Mouse (Mus musculus): ENCODE data around the gene Tead1.
A peak's percentile ranks its signal among the peaks of the same experiment; 100 is the strongest.
"Not testable (repeated sequence)": the region's sequence is repeated elsewhere in the genome, so short reads cannot be mapped to it uniquely, and the experiment has no call there.

The Tead1 gene

DNA sequence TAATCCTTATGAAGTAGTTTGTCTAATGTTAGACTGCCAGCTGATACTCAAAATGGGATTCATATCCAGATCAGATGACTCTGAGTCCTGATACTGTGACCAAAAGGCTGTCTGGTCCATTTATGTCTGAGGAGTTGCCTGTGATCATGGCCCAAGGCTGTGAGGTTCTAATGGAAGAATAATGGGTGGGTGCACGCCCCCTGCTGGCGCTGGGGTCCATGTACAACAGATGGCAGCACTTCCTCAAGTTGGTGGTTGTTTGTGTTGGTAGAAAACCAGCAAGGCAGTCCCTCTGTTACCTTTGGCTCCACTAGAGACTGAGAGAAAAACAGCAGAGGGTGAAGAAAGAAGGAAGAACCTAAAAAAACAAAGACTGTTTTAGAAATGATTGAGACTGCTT is 186.6 kb downstream of the Tead1 start:
- peak; percentile 69 for DNase-seq

DNA sequence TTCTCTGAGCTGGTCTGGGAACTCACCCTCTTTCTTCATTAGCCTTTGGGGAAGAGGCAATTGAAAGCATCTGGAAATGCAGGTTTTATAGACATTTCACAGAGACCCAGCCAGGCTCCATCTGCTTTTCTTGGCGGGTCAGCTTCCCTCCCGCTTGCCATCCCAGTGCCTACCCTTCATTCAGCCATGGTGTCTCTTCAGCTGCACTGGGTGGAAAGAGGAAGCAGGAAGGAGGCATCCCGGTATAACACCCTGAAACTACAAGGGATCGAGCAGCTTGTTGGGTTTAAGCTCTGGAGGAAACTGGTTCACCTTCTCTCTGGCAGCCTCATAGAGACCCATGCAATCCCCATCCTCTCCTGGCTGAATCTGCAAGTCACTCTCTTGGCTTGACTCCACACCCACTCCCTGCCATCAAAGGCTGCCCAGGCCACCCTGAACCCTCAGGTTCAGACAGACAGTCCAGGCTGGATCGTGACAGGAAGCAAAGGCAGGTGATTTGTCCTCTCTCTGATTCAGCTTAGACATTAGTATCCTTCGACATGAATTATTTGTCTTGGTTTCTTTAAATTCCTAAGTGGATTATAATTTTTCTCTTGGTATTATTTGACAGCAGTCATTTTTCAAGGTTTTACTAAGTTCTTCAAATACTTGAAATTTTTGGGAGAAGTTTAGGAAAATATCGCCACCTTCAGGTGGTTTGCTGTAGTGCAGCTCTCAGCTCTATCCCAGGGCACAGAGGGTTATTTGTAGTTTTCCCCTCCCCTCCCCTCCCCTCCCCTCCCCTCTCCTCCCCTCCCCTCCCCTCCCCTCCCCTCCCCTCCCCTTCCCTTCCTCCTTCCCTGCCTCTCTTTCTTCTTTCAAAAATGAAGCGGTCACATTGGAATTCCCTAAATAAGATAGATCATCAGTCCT is 189.7 kb downstream of the Tead1 start:
- peak; percentile 76 for DNase-seq

DNA sequence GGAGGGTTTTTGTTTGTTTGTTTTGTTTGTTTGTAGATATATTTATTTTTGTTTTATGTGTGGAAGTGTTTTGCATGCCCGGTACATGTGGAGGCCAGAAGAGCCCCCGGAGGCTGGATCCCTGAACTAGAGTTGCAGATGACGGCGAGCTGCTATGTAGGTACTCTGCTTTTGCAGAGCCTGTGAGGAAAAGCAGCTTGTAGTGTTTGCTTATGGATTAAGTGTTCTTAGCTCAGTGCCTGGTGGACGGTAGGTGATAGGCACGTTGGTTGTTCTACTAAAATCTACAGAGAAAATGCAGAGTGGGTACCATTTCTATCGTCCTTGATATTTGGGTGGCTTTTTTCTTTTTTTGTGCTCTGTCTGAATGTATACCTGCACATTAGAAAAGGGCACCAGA is 192.6 kb downstream of the Tead1 start:
- no peak for DNase-seq

DNA sequence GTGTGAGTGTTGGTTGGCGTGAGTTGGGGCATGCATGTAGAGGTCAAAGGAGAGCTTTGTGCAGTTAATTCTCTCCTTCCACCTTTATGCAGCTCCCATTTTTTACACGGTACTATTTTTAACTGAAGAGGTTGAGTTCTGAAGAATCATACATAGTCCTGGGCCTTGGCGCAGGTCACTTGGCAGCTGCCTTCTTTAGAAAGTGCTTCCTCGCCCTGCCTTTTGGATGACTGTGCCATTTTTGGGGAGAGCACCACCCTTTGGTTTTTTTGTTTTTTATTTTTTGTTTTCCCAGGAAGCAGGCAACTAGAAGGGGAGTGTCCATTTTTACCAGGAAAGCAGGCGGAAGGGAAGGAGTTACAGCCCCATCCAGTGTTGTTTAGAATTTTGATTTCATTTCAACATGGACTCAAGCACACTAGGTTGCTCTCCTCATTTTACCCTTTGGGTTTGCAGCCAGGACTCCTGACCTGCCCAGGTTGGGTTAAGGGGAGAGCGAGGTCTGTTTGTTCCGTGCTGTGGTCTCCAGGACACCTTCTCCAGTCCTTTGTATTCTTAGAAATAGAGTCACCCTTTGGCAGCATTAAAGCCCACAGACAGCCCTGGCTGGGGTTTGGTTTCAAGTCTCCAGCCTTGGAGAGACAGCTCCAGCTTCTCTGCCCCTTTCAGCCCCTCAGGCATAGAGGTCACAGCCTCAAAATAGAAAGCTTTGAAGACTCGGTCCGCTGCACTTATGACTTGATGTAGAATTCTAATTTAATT is 193.5 kb downstream of the Tead1 start:
- no peak for DNase-seq

DNA sequence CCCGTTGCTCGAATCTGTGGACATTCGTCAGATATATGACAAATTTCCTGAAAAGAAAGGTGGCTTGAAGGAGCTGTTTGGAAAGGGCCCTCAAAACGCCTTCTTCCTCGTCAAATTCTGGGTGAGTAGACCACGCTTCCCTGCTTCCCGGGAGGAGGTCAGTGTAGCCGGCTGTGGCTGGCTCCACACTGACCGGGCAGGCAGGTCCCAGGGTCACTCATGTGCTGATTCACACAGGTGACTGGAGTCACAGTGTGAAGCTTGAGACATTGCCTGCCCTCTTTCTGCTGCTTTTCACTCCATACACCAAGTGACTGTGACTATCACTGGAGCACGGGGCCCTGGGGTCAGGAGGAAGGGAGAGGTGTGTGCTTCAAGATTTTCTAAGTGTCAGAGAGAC is 197.0 kb downstream of the Tead1 start:
- no peak for DNase-seq

DNA sequence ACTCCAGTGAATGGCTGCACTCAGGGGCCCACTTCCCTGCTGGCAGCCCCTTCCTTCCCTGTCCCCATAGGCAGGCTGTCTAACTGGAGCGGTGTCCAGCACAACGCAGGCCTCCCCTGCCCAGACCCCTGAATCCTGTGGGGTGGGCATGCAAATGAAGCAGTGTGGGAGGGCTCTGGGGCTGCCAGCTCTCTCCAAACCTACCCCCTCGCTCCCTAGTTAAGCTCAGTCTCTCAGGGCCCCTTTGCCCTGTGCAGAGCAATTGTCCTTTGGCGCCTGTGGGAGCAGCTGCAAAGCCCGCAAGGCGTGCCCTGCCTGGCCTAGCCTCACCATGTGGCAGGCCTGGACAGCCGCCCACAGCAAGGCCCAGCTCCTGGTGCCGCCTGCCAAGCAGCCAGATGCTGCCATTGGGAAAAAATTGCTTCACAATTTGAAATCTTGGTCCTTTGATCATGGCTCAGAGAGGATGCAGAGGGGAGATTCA is 204.7 kb downstream of the Tead1 start:
- DNase-seq: peak; percentile 69

GRCm38 (mm10) chr7:112885546-112885945 is 206.4 kb downstream of the Tead1 start:
- DNase-seq: no peak

DNA sequence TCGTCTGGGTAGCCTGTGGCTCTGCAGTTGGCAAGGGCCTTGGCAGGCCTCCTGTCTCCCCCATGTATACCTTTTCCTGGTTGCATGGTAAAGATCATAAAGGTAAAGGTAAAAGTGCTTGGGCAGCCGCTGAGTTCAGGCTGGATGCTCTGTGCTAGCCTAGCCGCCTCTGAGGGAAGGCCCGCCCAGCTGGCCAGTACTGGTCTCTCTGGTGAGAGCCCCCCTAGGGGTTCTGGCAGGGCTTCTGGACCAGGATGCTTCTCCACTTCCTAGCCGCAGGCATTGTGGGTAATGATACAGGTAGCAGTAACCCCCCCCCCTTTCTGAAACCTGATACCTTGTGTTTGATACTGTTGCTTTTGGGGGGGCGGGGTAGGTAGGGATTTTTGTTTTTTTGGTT is 212.8 kb downstream of the Tead1 start:
- DNase-seq: no peak

DNA sequence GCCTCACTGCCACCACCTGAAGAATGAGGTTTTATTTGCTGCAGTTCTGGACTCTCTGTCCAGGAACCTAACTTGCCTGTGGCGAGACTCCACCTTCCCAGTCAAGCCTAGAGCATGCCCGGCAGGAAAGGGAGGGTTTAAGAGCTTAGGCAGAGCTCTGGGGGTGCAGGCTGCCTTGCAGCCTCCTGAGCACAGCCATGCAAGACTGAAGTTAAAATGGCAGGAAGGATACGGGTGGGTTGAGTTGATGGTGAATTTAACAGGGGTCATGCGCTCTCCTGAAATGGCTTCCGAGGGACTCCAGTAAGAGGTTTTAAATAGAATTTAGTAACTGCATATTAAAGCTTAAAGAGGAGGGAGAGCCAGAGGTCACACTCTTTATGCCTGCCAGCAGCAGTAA is 213.5 kb downstream of the Tead1 start:
- DNase-seq: no peak

- DNase-seq: no peak
Measured at GRCm38 (mm10) chr7:112896363-112896762, 217.2 kb downstream of the Tead1 start.

DNA sequence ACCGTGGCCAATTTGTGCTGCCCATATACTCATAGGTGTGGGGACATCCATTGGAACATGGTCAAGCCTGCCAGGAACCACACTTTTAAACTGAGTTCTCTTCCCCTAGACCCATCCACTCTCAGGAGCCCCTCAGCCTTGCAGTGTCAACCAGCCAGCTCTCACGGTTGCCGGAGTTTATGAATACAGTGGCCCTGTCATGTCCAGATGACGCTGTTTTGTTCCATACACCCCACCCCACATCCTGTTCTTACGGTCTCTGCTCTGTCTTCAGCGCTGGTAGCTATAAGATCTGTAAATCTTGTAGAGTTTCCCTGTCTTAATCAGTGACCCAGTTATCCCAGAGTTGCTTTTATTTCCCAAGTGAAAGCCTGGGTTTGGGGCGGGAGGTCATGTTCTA is 222.6 kb downstream of the Tead1 start:
- DNase-seq: no peak

GRCm38 (mm10) chr7:112906848-112907247 is 227.7 kb downstream of the Tead1 start:
- DNase-seq: no peak

DNA sequence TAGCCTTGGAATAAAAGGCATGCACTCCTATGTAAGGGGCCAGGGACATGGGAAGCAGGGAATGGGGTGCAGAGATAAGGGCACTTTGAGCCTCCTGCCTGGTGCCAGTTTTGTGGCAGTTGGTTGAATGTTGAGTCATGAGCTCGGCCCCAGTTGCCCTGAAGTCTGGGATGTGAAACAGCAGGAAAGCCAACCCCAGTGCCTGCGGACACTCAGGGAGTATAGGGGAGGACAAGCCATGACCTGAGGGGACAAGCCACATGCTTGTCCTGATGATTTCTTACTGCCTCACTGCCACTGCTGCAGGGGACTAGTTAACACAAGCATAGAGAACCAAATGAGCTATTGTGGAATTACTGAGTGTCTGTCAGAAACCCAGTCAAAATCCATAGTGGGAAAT is 228.3 kb downstream of the Tead1 start:
- DNase-seq: no peak

DNA sequence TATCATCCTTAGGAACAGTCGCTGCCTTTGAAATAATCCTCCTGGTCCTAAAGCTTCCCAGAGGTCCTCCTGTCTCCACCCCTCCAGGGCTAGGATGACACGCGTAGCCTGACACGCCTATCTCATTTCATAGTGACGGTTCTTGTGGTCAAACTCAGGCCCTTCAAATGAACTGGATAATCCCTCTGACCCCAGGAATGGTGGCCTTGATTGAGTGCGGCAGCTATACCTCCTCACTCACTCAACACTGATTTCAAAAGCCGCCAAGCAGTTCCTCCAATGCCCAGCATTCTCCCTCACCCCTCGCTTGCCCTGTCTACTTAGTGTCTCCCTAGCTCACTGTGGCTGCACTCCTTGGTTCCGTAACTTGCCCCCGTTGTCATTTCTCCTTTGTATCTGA is 230.0 kb downstream of the Tead1 start:
- DNase-seq: no peak

DNA sequence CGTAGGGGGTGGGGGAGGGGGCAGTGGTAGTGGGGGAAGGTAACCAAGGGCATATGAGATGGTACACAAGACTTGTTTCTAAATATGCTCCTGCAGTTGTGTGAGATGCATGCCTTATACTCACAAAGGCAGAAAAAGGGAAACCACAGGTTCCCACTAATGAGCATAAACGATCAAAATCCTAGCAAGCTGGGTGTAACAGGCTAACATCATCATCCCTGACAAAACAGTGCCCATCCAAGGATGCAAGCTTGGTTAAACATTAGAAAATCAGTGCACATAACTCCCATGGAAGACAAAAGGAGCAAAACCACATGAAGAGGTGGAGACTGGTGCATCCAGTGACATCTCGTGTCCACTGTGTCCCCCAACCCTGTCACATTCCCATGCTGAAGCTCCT is 233.9 kb downstream of the Tead1 start:
- no peak for DNase-seq

GRCm38 (mm10) chr7:112915571-112915970 is 236.5 kb downstream of the Tead1 start:
- DNase-seq: no peak

GRCm38 (mm10) chr7:112917613-112918278 is 238.6 kb downstream of the Tead1 start:
- no peak for DNase-seq

DNA sequence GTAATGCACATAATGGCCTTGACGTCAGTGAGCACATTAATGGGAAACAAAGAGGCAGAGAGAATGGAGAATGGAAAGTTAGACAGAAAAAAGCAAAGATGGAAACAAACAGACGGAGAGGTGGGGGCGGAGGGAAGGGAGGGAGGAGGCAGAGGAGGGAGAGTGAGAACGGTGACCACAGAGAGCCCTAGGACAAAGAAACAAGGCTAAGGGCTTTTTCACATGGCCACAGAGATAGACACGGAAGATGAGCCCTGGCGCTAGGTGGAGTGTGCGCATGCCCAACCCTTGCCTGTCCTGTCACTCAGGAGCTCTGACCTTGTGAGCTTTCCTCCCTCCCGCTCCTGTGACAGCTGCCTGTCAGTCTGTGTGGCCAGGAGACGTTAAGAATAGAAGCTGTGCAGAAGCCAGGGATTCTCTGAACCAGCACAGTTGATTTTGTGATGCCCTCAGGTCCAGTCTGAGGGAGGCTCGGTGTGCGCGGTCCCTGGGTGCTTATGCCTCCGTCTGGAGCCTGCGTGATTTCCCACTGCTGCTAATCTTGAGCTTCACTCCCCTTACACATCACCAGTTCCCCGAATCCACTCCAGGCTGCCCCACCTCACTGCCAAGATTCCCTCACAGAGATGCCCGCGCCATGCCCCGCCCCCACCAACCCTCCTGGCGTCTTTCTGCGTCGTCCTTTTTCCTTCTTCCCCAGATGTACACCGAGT is 239.3 kb downstream of the Tead1 start:
- peak; percentile 70 for DNase-seq

DNA sequence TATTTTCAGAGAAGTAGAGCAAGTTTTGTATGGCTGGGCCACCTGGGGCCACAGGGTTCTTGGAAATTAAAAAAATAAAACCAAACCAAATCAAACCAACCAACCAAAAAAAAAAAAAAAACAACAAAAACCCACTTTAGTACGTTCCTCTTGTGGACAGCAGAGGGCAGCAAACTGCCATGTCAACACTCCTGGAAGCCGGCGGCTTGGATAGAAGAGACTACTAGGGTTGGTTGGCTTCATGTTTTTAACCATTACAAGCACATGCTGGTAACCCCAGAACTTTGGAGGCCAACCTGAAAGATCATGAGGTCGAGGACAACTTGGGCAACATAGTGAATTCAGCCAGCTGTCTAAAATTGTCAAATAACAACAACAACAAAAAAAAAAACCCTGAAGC is 240.7 kb downstream of the Tead1 start:
- peak; percentile 77 for DNase-seq

DNA sequence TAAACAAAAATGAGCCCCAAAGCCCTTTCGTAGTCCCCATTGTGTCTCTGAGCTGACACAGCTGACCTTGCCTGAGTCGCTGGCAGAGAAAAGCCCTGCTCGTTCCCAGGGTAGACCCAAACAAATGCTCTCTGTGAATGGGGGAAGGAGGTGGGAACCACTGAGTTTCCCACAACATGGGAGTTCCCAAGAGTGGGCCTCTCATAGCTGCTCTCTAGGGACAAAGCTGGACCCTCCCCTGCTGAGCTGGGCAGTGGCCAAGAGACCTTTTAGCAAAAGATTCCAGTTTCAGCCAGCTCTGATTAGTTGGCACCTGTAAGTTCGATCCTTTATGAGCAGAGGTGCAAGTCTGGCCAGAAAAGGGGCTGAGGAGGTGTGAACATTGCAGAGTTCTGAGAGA is 243.7 kb downstream of the Tead1 start:
- DNase-seq: no peak

DNA sequence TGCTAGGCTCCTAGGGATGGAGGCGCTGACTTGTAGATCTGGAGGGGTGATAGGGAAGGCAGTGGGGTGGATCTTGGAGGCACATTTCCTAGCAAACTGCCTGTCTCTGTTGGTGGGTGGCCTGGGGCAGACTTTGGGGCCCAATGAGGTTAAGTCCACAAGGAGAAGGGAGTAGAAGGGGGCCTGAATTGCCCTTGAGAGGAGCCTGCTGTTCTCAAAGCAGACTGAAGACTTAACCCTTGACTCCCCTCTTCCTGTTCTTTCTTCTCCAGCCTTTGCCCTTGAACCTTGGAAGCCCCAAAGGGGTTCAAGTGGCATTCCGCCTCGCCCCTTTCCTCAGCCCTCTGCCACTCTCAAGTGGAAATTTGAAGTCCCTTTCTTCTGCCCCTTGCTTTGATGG is 244.6 kb downstream of the Tead1 start:
- DNase-seq: no peak

GRCm38 (mm10) chr7:112930669-112931068 is 251.6 kb downstream of the Tead1 start:
- DNase-seq: no peak

- DNase-seq: not testable (repeated sequence)
Measured at GRCm38 (mm10) chr7:112935876-112936275, 256.8 kb downstream of the Tead1 start.

All from cerebellum, adult 9-10 months (tissue).